7 mouse cellular contexts compared by ENCODE assay signal in the genomic region with DNA sequence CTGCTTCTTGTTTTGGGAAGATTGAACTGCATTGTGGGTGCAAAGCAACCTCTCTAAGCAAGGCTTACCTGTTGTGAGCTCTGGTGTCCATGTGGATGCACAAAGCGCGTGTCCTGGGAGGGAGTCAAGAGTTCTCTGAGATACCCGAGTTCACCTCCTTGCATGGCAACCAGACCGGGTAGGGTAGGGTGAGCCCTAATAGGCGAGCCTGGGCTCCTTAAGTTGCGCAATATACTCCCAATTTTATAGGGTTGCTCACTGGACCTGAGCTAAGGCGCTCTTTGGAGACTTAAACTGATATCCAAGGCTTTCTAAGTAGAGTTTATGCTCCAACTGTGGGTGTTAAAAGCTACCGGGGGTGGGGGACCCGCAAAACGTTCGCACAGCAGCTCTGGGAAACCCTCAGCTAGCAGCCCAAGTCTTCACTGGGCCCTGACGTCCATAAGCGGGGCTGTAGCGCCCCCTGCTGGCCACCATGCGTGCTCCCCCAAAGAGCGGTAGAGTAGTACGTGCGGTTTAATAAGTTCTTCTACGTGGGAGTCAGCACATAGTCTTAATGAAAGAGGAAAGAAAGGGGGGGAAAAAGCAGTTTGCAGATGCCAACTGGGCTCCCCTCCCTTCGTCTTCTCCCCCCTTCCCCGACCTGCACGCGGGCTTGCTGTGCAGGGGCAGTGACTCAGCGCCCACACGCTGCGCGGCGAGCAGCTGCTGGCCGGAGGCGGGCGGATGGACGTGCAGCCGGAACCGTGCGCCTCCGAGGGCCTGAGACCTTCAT. TPM values are rescaled to one million over a fixed set of nuclear protein-coding genes. Genes with fewer than 3 reads are reported as not detected.
DNase-seq lines count a peak whose midpoint lies in the region; ATAC-seq lines count a peak whose summit lies in the region.

No protein-coding gene starts in this region.

- H3K4me2 ChIP-seq in intestine, embryonic 16.5 days (ENCODE audit: low read depth, low read length) = peak overlapping the region; percentile 81
- H3K4me2 ChIP-seq in midbrain, embryonic 12.5 days (replicated peaks) = peak overlapping the region; percentile 72

- no peak overlapping the region for H3K27ac ChIP-seq in intestine, embryonic 16.5 days (ENCODE audit: low read length)
- H3K27ac ChIP-seq in midbrain, embryonic 12.5 days (replicated peaks) = no peak overlapping the region

- H3K9ac ChIP-seq in intestine, embryonic 16.5 days (ENCODE audit: low read depth, low read length) = peak overlapping the region; percentile 69
- H3K9ac ChIP-seq in midbrain, embryonic 12.5 days (replicated peaks) = peak overlapping the region; percentile 42; the same call in 1 of the 2 replicates

- H3K36me3 ChIP-seq in intestine, embryonic 16.5 days (ENCODE audit: control insufficient read depth, insufficient read depth, low read length) = no peaks in the 10 kb centered on the region
- H3K36me3 ChIP-seq in midbrain, embryonic 12.5 days = no peaks in the 10 kb centered on the region

- ATAC-seq in intestine, embryonic 16.5 days = peak; percentile 86
- peak; percentile 86 for ATAC-seq in midbrain, embryonic 12.5 days (ENCODE audit: low FRiP score, low read depth)

- no peaks in the 10 kb centered on the region for H3K9me3 ChIP-seq in intestine, embryonic 16.5 days (ENCODE audit: control insufficient read depth, low read length)
- H3K9me3 ChIP-seq in midbrain, embryonic 12.5 days = no peaks in the 10 kb centered on the region

- H3K4me1 ChIP-seq in intestine, embryonic 16.5 days (ENCODE audit: control insufficient read depth, insufficient read depth, low read length) = peaks cover 34% of the 10 kb centered on the region
- peaks cover 35% of the 10 kb centered on the region for H3K4me1 ChIP-seq in midbrain, embryonic 12.5 days

- WGBS in intestine, embryonic 16.5 days = 4% methylated on average over 33 of the region's 36 CpGs
- WGBS in midbrain, embryonic 12.5 days = under 1% methylated on average over 36 of the region's 36 CpGs

- H3K27me3 ChIP-seq in intestine, embryonic 16.5 days (replicated peaks; ENCODE audit: control insufficient read depth, insufficient read depth, low read length) = peaks cover 13% of the 10 kb centered on the region; the same call in 1 of the 2 replicates
- peaks cover 75% of the 10 kb centered on the region for H3K27me3 ChIP-seq in midbrain, embryonic 12.5 days

- DNase-seq in adrenal gland, adult 18-20 months (ENCODE audit: low spot score in 2 of 2) = peak; percentile 84 to 86
- DNase-seq in embryo, embryonic 10 days (ENCODE audit: low spot score) = peak; percentile 91
- peak; percentile 73 to 85 for DNase-seq in gastrocnemius, postnatal 36 days
- DNase-seq in left cerebral cortex, postnatal 4 days = peak; percentile 84
- peak; percentile 87 for DNase-seq in skeletal muscle tissue, adult 2 months (ENCODE audit: low read depth, low spot score)

- intact Hi-C loops in gastrocnemius, postnatal 36 days (cut with DNase I) = loop anchor here (2.0 kb wide), 4 partner anchors 73 to 343 kb away; no protein-coding TSS in a partner anchor
- intact Hi-C loops in left cerebral cortex, postnatal 4 days (cut with DNase I) = loop anchor here (5.0 to 10.0 kb wide), 3 partner anchors 195 to 468 kb away; no protein-coding TSS in a partner anchor

- H3K4me3 ChIP-seq in intestine, embryonic 16.5 days (ENCODE audit: low read length) = peak overlapping the region; percentile 51
- H3K4me3 ChIP-seq in midbrain, embryonic 12.5 days = peak overlapping the region; percentile 43

RNA-seq across cellular contexts. Expression of gene Adm, which starts 2.6 kb away (rescaled TPM):
- 10 to 100 TPM; 19.2 to 26.4 TPM for total RNA-seq in adrenal gland, adult 18-20 months (2021)
- 1 to 10 TPM; 1.7 to 2.9 TPM for total RNA-seq in gastrocnemius, postnatal 36 days (2021)
- 5.4 and 5.8 TPM in 2 replicates for polyA plus RNA-seq in intestine, embryonic 16.5 days (2015; fragmentation: Nextera tagmentation; extraction: Ambion mirVana)
- total RNA-seq in left cerebral cortex, postnatal 4 days (2021) = 1 to 10 TPM; 2.3 to 2.6 TPM
- 3.5 and 3.9 TPM in 2 replicates for polyA plus RNA-seq in midbrain, embryonic 12.5 days (2016; fragmentation: Nextera tagmentation; extraction: Ambion mirVana)

RNA-seq across cellular contexts. Expression of gene Sbf2, which starts 15.4 kb away (rescaled TPM):
- 10 to 100 TPM; 32.7 to 36.6 TPM for total RNA-seq in adrenal gland, adult 18-20 months (2021)
- total RNA-seq in gastrocnemius, postnatal 36 days (2021) = 10 to 100 TPM in 1 of 2 experiments, 1 to 10 TPM in 1; 9.2 to 11.7 TPM
- polyA plus RNA-seq in intestine, embryonic 16.5 days (2015; fragmentation: Nextera tagmentation; extraction: Ambion mirVana) = 24.7 and 26.6 TPM in 2 replicates
- 100 to 1,000 TPM; 141 to 177 TPM for total RNA-seq in left cerebral cortex, postnatal 4 days (2021)
- 55.8 and 57.7 TPM in 2 replicates for polyA plus RNA-seq in midbrain, embryonic 12.5 days (2016; fragmentation: Nextera tagmentation; extraction: Ambion mirVana)

Comparison
In these comparisons a context has a peak if more than half of its experiments do, and no peak if none do; other contexts are left out.
1. RNA of gene Adm, which starts 2.6 kb away (total RNA-seq): 19.2 to 26.4 TPM in adrenal gland, adult 18-20 months; 1.7 to 2.9 TPM in gastrocnemius, postnatal 36 days and 2.3 to 2.6 TPM in left cerebral cortex, postnatal 4 days; every median in the first group is over 4 times any median in the second.
2. Peak in every context shown above with its lines, with median percentiles within 50 percentile points of each other: DNase-seq.